27 mouse cellular contexts compared by ENCODE assay signal in genomic region chr10:117558891-117559614, GRCm38 (mm10).
DNase-seq lines count a peak whose midpoint lies in the region; ATAC-seq and TF ChIP-seq lines count a peak whose summit lies in the region.
"Had no signal": no experiment of that assay in that cellular context is flagged by ENCODE, and none has a peak within 500 bp of the region (broad histone marks: within the 10 kb centered on the region; RNA-seq: fewer than 3 reads in every experiment).

No protein-coding gene starts in this region.

- no peak overlapping the region for H3K9ac ChIP-seq in kidney, embryonic 15.5 days
- H3K9ac ChIP-seq in embryonic facial prominence, embryonic 15.5 days = no peak overlapping the region
- H3K9ac ChIP-seq: forebrain, embryonic 15.5 days; liver, embryonic 14.5 days; lung, embryonic 15.5 days; midbrain, embryonic 13.5 days; stomach, embryonic 15.5 days had no signal

- DNase-seq in kidney, adult 2 months = no peak
- DNase-seq in spleen, adult 18-20 months = peak; percentile 13 to 24
- no peak for DNase-seq in spleen, adult 12 weeks (ENCODE audit: low spot score)
- peak; percentile 57 to 63 for DNase-seq in B cell, adult 2 months
- no peak for DNase-seq in c-Kit-positive CD71-positive TER-119-positive erythroid progenitor cells, embryonic 14.5 days (ENCODE audit: low spot score)
- DNase-seq in cerebellum, adult 2 months = no peak
- DNase-seq: adrenal gland, postnatal 25 days; cerebellum, adult 11 months; cerebellum, postnatal 10 days; gastrocnemius, postnatal 10 days; lung, postnatal 36 days; right cerebral cortex, adult 18-20 months; right cerebral cortex, postnatal 4 days; thymus, adult 2 months had no signal

- no peaks in the 10 kb centered on the region for H3K36me3 ChIP-seq in kidney, embryonic 15.5 days
- H3K36me3 ChIP-seq in kidney, adult 2 months (ENCODE audit: control insufficient read depth, insufficient read depth, low read length) = no peaks in the 10 kb centered on the region
- no peaks in the 10 kb centered on the region for H3K36me3 ChIP-seq in embryonic facial prominence, embryonic 15.5 days
- H3K36me3 ChIP-seq: embryonic facial prominence, embryonic 13.5 days; forebrain, embryonic 15.5 days; heart, embryonic 10.5 days; lung, embryonic 15.5 days; midbrain, embryonic 13.5 days; stomach, embryonic 15.5 days had no signal

- H3K27ac ChIP-seq in kidney, embryonic 15.5 days = no peak overlapping the region
- H3K27ac ChIP-seq in kidney, adult 2 months (ENCODE audit: insufficient read depth, low read depth, low read length) = no peak overlapping the region
- no peak overlapping the region for H3K27ac ChIP-seq in embryonic facial prominence, embryonic 15.5 days (replicated peaks)
- no peak overlapping the region for H3K27ac ChIP-seq in cerebellum, adult 2 months (ENCODE audit: insufficient read depth, low read length)
- H3K27ac ChIP-seq: embryonic facial prominence, embryonic 13.5 days; forebrain, embryonic 15.5 days; heart, embryonic 10.5 days; hindbrain, postnatal 0 days; left cerebral cortex, adult 2 months; liver, embryonic 14.5 days; lung, embryonic 15.5 days; midbrain, embryonic 13.5 days; stomach, embryonic 15.5 days had no signal

- H3K4me1 ChIP-seq in kidney, embryonic 15.5 days = peaks cover 57% of the 10 kb centered on the region
- no peaks in the 10 kb centered on the region for H3K4me1 ChIP-seq in kidney, adult 2 months (ENCODE audit: control insufficient read depth, insufficient read depth, low read length)
- H3K4me1 ChIP-seq in embryonic facial prominence, embryonic 15.5 days = peaks cover 7% of the 10 kb centered on the region
- no peaks in the 10 kb centered on the region for H3K4me1 ChIP-seq in cerebellum, adult 2 months (ENCODE audit: control insufficient read depth, insufficient read depth, low read length)
- H3K4me1 ChIP-seq: lung, embryonic 15.5 days; megakaryocyte, embryonic 14.5 days; stomach, embryonic 15.5 days had no signal

- ATAC-seq in kidney, embryonic 15.5 days (replicated peaks; ENCODE audit: low FRiP score) = peak; percentile 63; the same call in 1 of the 2 replicates
- peak; percentile 80 for ATAC-seq in embryonic facial prominence, embryonic 15.5 days (ENCODE audit: insufficient number of reproducible peaks, low FRiP score, low TSS enrichment, low read depth)
- ATAC-seq: forebrain, embryonic 15.5 days; hindbrain, postnatal 0 days; intestine, embryonic 16.5 days; midbrain, embryonic 13.5 days had no signal

- no peaks in the 10 kb centered on the region for H3K27me3 ChIP-seq in kidney, embryonic 15.5 days
- H3K27me3 ChIP-seq in kidney, adult 2 months (replicated peaks; ENCODE audit: control insufficient read depth, insufficient read depth, low read length) = no peaks in the 10 kb centered on the region; the same call in 1 of the 2 replicates
- H3K27me3 ChIP-seq in embryonic facial prominence, embryonic 15.5 days = 0 out of 2 replicates have a peak, but pooled peaks cover 2% of the 10 kb centered on the region
- H3K27me3 ChIP-seq in cerebellum, adult 2 months (ENCODE audit: control insufficient read depth, insufficient read depth, low read length) = no peaks in the 10 kb centered on the region
- H3K27me3 ChIP-seq: forebrain, embryonic 15.5 days; lung, embryonic 15.5 days; megakaryocyte, embryonic 14.5 days; midbrain, embryonic 13.5 days; stomach, embryonic 15.5 days had no signal

- H3K4me2 ChIP-seq in kidney, embryonic 15.5 days = peak overlapping the region; percentile 37
- H3K4me2 ChIP-seq in embryonic facial prominence, embryonic 15.5 days (replicated peaks) = no peak overlapping the region
- H3K4me2 ChIP-seq: forebrain, embryonic 15.5 days; lung, embryonic 15.5 days; midbrain, embryonic 13.5 days; stomach, embryonic 15.5 days had no signal

- 58% methylated on average over 24 of the region's 24 CpGs for WGBS in kidney, embryonic 15.5 days
- 43% methylated on average over 24 of the region's 24 CpGs for WGBS in kidney, adult 2 months
- WGBS in embryonic facial prominence, embryonic 15.5 days = 81% methylated on average over 24 of the region's 24 CpGs
- 77% methylated on average over 24 of the region's 24 CpGs for WGBS in cerebellum, adult 2 months

- no peak overlapping the region for H3K4me3 ChIP-seq in kidney, embryonic 15.5 days (replicated peaks)
- H3K4me3 ChIP-seq in kidney, adult 2 months (ENCODE audit: insufficient read depth, low read depth, low read length) = no peak overlapping the region
- no peak overlapping the region for H3K4me3 ChIP-seq in embryonic facial prominence, embryonic 15.5 days (replicated peaks)
- no peak overlapping the region for H3K4me3 ChIP-seq in cerebellum, adult 2 months (replicated peaks; ENCODE audit: insufficient read depth, low read depth, low read length)
- H3K4me3 ChIP-seq: embryonic facial prominence, embryonic 13.5 days; forebrain, embryonic 15.5 days; heart, embryonic 10.5 days; left cerebral cortex, adult 2 months; lung, embryonic 15.5 days; megakaryocyte, embryonic 14.5 days; midbrain, embryonic 13.5 days; stomach, embryonic 15.5 days had no signal

- TF ChIP-seq CTCF in kidney, adult 2 months (conservative IDR thresholded peaks at IDR 0.05; ENCODE audit: insufficient read depth, insufficient read length, low read depth, low read length) = no peak
- TF ChIP-seq CTCF in cerebellum, adult 2 months (IDR thresholded peaks at IDR 0.05; ENCODE audit: borderline replicate concordance, insufficient read depth, low read depth, low read length) = no peak

- TF ChIP-seq POLR2A in kidney, adult 2 months (IDR thresholded peaks at IDR 0.05; ENCODE audit: low read depth, low read length) = no peak
- no peak for TF ChIP-seq POLR2A in cerebellum, adult 2 months (IDR thresholded peaks at IDR 0.05; ENCODE audit: borderline replicate concordance, insufficient read depth, low read length)

- no peaks in the 10 kb centered on the region for H3K9me3 ChIP-seq in kidney, embryonic 15.5 days (replicated peaks)
- no peaks in the 10 kb centered on the region for H3K9me3 ChIP-seq in embryonic facial prominence, embryonic 15.5 days (replicated peaks)
- H3K9me3 ChIP-seq: embryonic facial prominence, embryonic 13.5 days; forebrain, embryonic 15.5 days; heart, embryonic 10.5 days; lung, embryonic 15.5 days; midbrain, embryonic 13.5 days; stomach, embryonic 15.5 days had no signal

Comparison
In these comparisons a context has a peak if more than half of its experiments do, and no peak if none do; other contexts are left out.
1. DNase-seq: peak in spleen, adult 18-20 months (2 of 2) and B cell, adult 2 months (2 of 2); none in kidney, adult 2 months (single experiment), spleen, adult 12 weeks (single experiment), c-Kit-positive CD71-positive TER-119-positive erythroid progenitor cells, embryonic 14.5 days (single experiment) and cerebellum, adult 2 months (0 of 2).